Mouse (Mus musculus): ENCODE results near the gene Unc5c. TPM values are rescaled to one million over a fixed set of nuclear protein-coding genes. Genes with fewer than 3 reads are reported as not detected.

Gene Unc5c
- polyA plus RNA-seq, 1 experiment from 2014 or later, result 5.8 TPM

GRCm38 (mm10) chr3:141811348-141811747, 346.3 kb downstream of the Unc5c start:
- Histone ChIP-seq H3K9me3 (replicated peaks) (no peaks in the 10 kb centered on the region), H3K27ac (replicated peaks) (no peak overlapping the region; the same call in 1 of the 2 replicates), H3K36me3 (no peaks in the 10 kb centered on the region), H3K4me3 (no peak overlapping the region), H3K4me1 (peaks cover 18% of the 10 kb centered on the region), H3K27me3 (ENCODE audit: low read depth, poor library complexity, severe bottlenecking) (no peaks in the 10 kb centered on the region)
- peak; percentile 33 for DNase-seq (ENCODE audit: low spot score)
- 18% methylated on average over 2 of the region's 2 CpGs for WGBS

GRCm38 (mm10) chr3:141814776-141815175, 349.8 kb downstream of the Unc5c start:
- WGBS, result 67% methylated on average over 1 of the region's 1 CpGs
- Histone ChIP-seq H3K9me3 (replicated peaks) (no peaks in the 10 kb centered on the region), H3K4me3 (no peak overlapping the region), H3K27ac (replicated peaks) (no peak overlapping the region), H3K36me3 (no peaks in the 10 kb centered on the region), H3K4me1 (peaks cover 43% of the 10 kb centered on the region), H3K27me3 (ENCODE audit: low read depth, poor library complexity, severe bottlenecking) (peaks cover 5% of the 10 kb centered on the region; the same call in 1 of the 2 replicates)
- DNase-seq (ENCODE audit: low spot score), result peak; percentile 19

- H3K4me3 ChIP-seq, result peak overlapping the region; percentile 39
Measured at GRCm38 (mm10) chr3:141818615-141819312, 353.7 kb downstream of the Unc5c start.

GRCm38 (mm10) chr3:141819331-141819941, 354.4 kb downstream of the Unc5c start:
- Histone ChIP-seq H3K4me1 (peaks cover 41% of the 10 kb centered on the region), H3K9me3 (replicated peaks) (no peaks in the 10 kb centered on the region), H3K4me3 (peak overlapping the region; percentile 39), H3K27ac (replicated peaks) (peak overlapping the region; percentile 85), H3K36me3 (no peaks in the 10 kb centered on the region), H3K27me3 (ENCODE audit: low read depth, poor library complexity, severe bottlenecking) (peaks cover 5% of the 10 kb centered on the region; the same call in 1 of the 2 replicates)
- WGBS, result 4% methylated on average over 13 of the region's 13 CpGs
- peak; percentile 88 for DNase-seq (ENCODE audit: low spot score)

More at GRCm38 (mm10) chr3:141818615-141819312, 353.7 kb downstream of the Unc5c start:
- no peak for DNase-seq (ENCODE audit: low spot score)
- H3K4me1 ChIP-seq, result peaks cover 41% of the 10 kb centered on the region
- H3K27ac ChIP-seq (replicated peaks), result peak overlapping the region; percentile 85
- WGBS, result 21% methylated on average over 3 of the region's 3 CpGs
- H3K9me3 ChIP-seq (replicated peaks), result no peaks in the 10 kb centered on the region
- H3K27me3 ChIP-seq (ENCODE audit: low read depth, poor library complexity, severe bottlenecking), result peaks cover 5% of the 10 kb centered on the region; the same call in 1 of the 2 replicates
- H3K36me3 ChIP-seq, result no peaks in the 10 kb centered on the region

- Histone ChIP-seq H3K27ac (replicated peaks) (no peak overlapping the region), H3K4me3 (no peak overlapping the region), H3K9me3 (replicated peaks) (no peaks in the 10 kb centered on the region), H3K27me3 (ENCODE audit: low read depth, poor library complexity, severe bottlenecking) (no peaks in the 10 kb centered on the region; the same call in 1 of the 2 replicates), H3K4me1 (no peaks in the 10 kb centered on the region), H3K36me3 (peaks cover 10% of the 10 kb centered on the region; the same call in 1 of the 2 replicates)
- no peak for DNase-seq (ENCODE audit: low spot score)
- WGBS, result 94% methylated on average over 5 of the region's 5 CpGs
Measured at GRCm38 (mm10) chr3:141828301-141828700, 363.3 kb downstream of the Unc5c start.

- Histone ChIP-seq H3K9me3 (replicated peaks) (no peaks in the 10 kb centered on the region), H3K27me3 (ENCODE audit: low read depth, poor library complexity, severe bottlenecking) (no peaks in the 10 kb centered on the region; the same call in 1 of the 2 replicates), H3K4me1 (no peaks in the 10 kb centered on the region), H3K4me3 (no peak overlapping the region), H3K27ac (replicated peaks) (no peak overlapping the region), H3K36me3 (peaks cover 10% of the 10 kb centered on the region; the same call in 1 of the 2 replicates)
- peak; percentile 51 for DNase-seq (ENCODE audit: low spot score)
- 22% methylated on average over 3 of the region's 3 CpGs for WGBS
Measured at GRCm38 (mm10) chr3:141831135-141831534, 366.1 kb downstream of the Unc5c start.

GRCm38 (mm10) chr3:141838864-141839263, 373.8 kb downstream of the Unc5c start:
- H3K4me1 ChIP-seq, result no peaks in the 10 kb centered on the region
- H3K27ac ChIP-seq (replicated peaks), result no peak overlapping the region
- no peaks in the 10 kb centered on the region for H3K27me3 ChIP-seq (ENCODE audit: low read depth, poor library complexity, severe bottlenecking)
- no peak overlapping the region for H3K4me3 ChIP-seq
- H3K36me3 ChIP-seq, result no peaks in the 10 kb centered on the region
- DNase-seq (ENCODE audit: low spot score), result peak; percentile 35
- H3K9me3 ChIP-seq (replicated peaks), result no peaks in the 10 kb centered on the region
- 42% methylated on average over 7 of the region's 7 CpGs for WGBS

- H3K27me3 ChIP-seq (ENCODE audit: low read depth, poor library complexity, severe bottlenecking), result no peaks in the 10 kb centered on the region
- no peak overlapping the region for H3K27ac ChIP-seq (replicated peaks)
- WGBS, result 27% methylated on average over 1 of the region's 1 CpGs
- DNase-seq (ENCODE audit: low spot score), result no peak
- H3K9me3 ChIP-seq (replicated peaks), result no peaks in the 10 kb centered on the region
- H3K4me3 ChIP-seq, result no peak overlapping the region
- H3K4me1 ChIP-seq, result peaks cover 5% of the 10 kb centered on the region
- no peaks in the 10 kb centered on the region for H3K36me3 ChIP-seq
Measured at GRCm38 (mm10) chr3:141849206-141849605, 384.2 kb downstream of the Unc5c start.

- H3K9me3 ChIP-seq (replicated peaks), result no peaks in the 10 kb centered on the region
- H3K36me3 ChIP-seq, result no peaks in the 10 kb centered on the region
- DNase-seq (ENCODE audit: low spot score), result no peak
- no peaks in the 10 kb centered on the region for H3K27me3 ChIP-seq (ENCODE audit: low read depth, poor library complexity, severe bottlenecking)
- no peak overlapping the region for H3K4me3 ChIP-seq
- WGBS, result 74% methylated on average over 7 of the region's 7 CpGs
- peaks cover 5% of the 10 kb centered on the region for H3K4me1 ChIP-seq
- H3K27ac ChIP-seq (replicated peaks), result no peak overlapping the region
Measured at GRCm38 (mm10) chr3:141850141-141850540, 385.1 kb downstream of the Unc5c start.

- no peak for DNase-seq (ENCODE audit: low spot score)
- H3K4me1 ChIP-seq, result peaks cover 2% of the 10 kb centered on the region
- peaks cover 15% of the 10 kb centered on the region; the same call in 1 of the 2 replicates for H3K36me3 ChIP-seq
- H3K27me3 ChIP-seq (ENCODE audit: low read depth, poor library complexity, severe bottlenecking), result no peaks in the 10 kb centered on the region
- H3K4me3 ChIP-seq, result no peak overlapping the region
- WGBS, result 84% methylated on average over 4 of the region's 4 CpGs
- H3K27ac ChIP-seq (replicated peaks), result no peak overlapping the region
- no peaks in the 10 kb centered on the region for H3K9me3 ChIP-seq (replicated peaks)
Measured at GRCm38 (mm10) chr3:141854339-141854738, 389.3 kb downstream of the Unc5c start.

- no peaks in the 10 kb centered on the region for H3K9me3 ChIP-seq (replicated peaks)
- no peak for DNase-seq (ENCODE audit: low spot score)
- WGBS, result 93% methylated on average over 8 of the region's 8 CpGs
- peaks cover 15% of the 10 kb centered on the region; the same call in 1 of the 2 replicates for H3K36me3 ChIP-seq
- no peaks in the 10 kb centered on the region for H3K27me3 ChIP-seq (ENCODE audit: low read depth, poor library complexity, severe bottlenecking)
- H3K4me1 ChIP-seq, result no peaks in the 10 kb centered on the region
- H3K4me3 ChIP-seq, result no peak overlapping the region
- no peak overlapping the region for H3K27ac ChIP-seq (replicated peaks)
Measured at GRCm38 (mm10) chr3:141857123-141857522, 392.1 kb downstream of the Unc5c start.

GRCm38 (mm10) chr3:141862816-141863461, 397.9 kb downstream of the Unc5c start:
- peak; percentile 68 for DNase-seq (ENCODE audit: low spot score)
- WGBS, result 28% methylated on average over 13 of the region's 13 CpGs
- no peaks in the 10 kb centered on the region for H3K27me3 ChIP-seq (ENCODE audit: low read depth, poor library complexity, severe bottlenecking)
- no peaks in the 10 kb centered on the region for H3K36me3 ChIP-seq
- no peaks in the 10 kb centered on the region for H3K4me1 ChIP-seq
- no peak overlapping the region for H3K4me3 ChIP-seq
- no peak overlapping the region for H3K27ac ChIP-seq (replicated peaks)
- H3K9me3 ChIP-seq (replicated peaks), result no peaks in the 10 kb centered on the region
